Mouse (Mus musculus) spleen, adult 10 weeks (tissue): ENCODE results near the gene Avpi1. TPM values are rescaled to one million over a fixed set of nuclear protein-coding genes. Genes with fewer than 3 reads are reported as not detected.

Experiments
- polyA plus RNA-seq: library from polyadenylated mRNA; stranded (reverse); fragments of 350-450 nt; fragmentation: Illumina TruSeq; extraction: RNeasy Lipid Tissue Mini Kit (QIAGEN cat#74804); gene quantifications from one replicate; pipeline ENCODE4 v1.2.3, GENCODE M21; 2015; ENCODE audit warnings: low replicate concordance; ENCODE audit not compliant: insufficient read depth

Gene Avpi1
- polyA plus RNA-seq: 8.0 TPM

DNA sequence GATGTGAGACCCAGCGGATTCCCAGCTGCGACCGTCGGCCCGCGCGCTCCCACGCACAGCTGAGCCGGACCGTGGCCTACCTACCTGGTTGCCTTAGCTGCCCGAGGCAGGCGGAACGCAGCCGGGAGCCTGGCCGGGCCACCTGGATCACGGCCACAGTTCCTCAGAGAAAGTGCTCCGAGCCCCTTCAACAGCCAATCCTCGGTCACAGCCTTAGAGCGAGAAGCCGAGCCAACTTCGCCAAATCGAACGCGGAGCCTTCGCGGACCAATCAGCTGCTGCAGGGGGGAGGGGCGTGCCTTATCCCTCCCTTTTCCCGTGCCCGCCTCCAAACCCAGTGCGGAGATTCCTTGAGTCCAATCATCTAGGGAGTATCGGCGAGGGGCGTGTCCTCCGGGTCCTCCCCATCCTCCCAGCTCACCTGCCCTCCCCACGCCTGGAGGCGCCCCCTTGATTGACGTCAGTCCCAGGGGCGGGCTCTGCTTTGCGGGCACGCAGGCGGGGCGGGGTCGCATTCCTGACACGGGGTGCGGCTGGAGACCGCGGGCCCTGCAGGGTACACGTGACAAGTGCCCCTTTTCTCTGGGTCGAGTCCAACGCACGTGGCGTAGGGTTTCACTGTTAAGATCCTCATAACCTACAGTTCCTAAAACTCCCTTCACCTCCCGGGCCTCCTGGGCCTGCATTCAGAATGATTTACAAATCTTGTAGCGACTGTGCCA, at the start of gene Avpi1:
Gene Avpi1, minus strand, starts transcription at position 273 of the 722 bp plus-strand sequence.

DNA sequence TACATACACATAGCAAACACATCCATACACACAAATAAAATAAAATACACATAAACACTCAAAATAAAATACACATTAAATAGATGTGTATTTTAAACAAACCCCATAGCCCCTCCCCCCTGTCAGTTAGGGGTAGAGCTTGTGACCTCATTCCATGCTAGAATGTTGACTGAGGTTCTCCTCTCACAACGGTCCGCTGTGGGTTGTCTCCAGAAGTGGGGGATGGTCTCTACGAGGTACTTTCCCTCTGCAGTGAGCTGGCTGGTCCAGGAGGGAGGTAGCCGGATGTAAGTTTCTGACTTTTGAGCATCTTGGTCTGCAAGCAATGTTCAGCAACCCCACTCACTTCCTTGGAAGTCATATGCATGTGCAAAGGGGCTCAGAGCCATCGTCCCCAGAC, 34.9 kb upstream of the Avpi1 start, which contains the start of gene Zfyve27:
Gene Zfyve27, plus strand, starts transcription at position 188 of the 400 bp plus-strand sequence.

DNA sequence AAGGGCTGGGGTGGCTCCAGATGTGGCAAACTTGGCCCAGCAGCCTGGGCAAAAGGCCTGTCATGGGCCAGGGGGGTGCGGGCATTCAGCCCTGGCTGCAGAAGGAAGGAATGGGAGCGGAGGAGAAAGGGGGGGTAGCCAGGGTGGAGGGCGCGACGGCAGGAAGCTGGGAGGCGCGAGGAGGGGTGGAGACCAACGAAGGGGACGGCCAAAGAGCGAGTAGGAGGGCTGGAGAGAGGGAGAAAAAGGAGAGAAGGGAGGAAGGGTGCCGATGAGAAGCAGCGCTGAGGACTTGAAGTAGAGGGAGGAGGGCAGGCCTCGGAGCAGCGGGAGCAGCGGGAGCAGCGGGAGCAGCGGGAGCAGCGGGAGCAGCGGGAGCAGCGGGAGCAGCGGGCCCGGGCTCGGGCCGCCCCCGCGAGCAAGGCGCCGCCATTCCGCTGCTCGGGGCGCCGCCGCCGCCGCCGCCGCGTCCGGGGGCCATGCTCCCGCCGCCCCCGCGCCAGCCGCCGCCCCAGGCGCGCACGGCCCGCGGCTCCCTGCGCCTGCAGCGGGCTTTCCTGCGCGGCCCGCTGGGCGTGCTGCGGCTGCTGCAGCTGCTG, 18.4 kb upstream of the Avpi1 start, which contains the start of gene Marveld1:
Gene Marveld1, plus strand, starts transcription at position 231 of the 599 bp plus-strand sequence.

DNA sequence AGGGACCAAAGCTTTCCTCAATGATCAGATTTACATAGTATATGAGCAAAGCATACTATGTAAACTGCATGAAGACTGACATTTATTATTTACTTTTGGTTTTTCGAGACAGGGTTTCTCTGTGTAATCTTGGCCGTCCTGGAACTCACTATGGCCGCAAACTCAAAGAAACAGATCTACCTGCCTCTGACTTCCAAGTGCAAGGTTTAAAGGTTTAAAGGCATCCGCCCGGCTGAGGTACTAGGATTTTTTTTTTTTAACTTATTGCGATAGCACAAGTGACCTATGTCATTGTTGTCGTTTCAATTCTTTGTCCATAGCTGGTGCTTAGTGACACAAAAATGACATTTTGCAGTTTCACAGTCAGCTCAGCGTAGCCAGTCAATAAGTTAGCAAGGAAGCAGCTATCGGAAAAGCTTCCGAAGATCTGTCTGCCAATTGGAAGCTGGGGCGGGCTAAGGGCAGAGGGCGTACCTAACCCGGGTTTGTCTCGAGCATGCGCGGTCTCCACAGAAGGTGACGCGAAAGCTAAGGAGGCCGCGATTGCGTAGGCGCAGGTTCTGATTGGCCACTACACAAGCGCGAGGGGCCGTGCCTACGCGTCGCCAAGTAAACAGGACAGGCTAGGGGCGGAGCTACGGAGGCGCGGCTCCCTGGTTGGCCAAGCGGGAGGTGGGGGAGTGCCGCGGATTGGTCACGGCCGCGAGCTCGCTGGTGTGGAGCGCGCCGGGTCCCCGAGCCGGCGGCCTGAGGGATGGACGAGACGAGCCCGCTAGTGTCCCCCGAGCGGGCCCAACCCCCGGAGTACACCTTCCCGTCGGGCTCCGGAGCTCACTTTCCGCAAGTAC, 38.9 kb downstream of the Avpi1 start, which contains the start of gene Pi4k2a:
Gene Pi4k2a, plus strand, starts transcription at position 723 of the 848 bp plus-strand sequence.

DNA sequence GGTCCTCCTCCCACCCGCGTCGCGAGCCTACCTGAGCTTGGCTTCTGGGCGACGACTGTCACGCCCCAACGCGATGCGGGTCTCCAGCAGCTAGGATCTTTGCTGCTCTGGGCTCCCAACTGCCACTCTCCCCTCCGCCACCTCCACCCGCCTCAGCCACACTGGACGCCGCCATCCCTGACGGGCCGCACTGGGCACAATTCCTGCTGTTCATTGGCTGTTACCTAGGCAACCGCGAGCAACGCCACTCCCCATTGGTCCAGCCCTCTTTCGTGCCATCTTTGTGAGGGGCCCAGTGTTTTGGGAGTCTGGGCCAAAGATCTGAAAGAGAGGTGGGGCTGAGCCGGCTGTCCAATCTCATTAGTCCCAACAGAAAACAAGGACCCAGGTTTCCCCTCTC, 42.7 kb downstream of the Avpi1 start, which contains the start of gene Morn4:
Gene Morn4, minus strand, starts transcription at position 192 of the 400 bp plus-strand sequence.

Other genes with a start within 250 kb of the Avpi1 start
- gene Rrp12, start 232.9 kb downstream of the Avpi1 start, polyA plus RNA-seq: 6.1 TPM
- 103 TPM for gene Pgam1, start 217.1 kb downstream of the Avpi1 start, polyA plus RNA-seq
- gene Exosc1, start 195.6 kb downstream of the Avpi1 start, polyA plus RNA-seq: 43.0 TPM
- 57.5 TPM for gene Zdhhc16, start 195.6 kb downstream of the Avpi1 start, polyA plus RNA-seq
- gene Mms19, start 147.9 kb downstream of the Avpi1 start, polyA plus RNA-seq: 44.2 TPM
- 2.3 TPM for gene Ubtd1, start 147.3 kb downstream of the Avpi1 start, polyA plus RNA-seq
- gene Ankrd2, start 93.1 kb downstream of the Avpi1 start, polyA plus RNA-seq: 1.9 TPM
- gene Hoga1, start 83.4 kb downstream of the Avpi1 start, polyA plus RNA-seq: 1.3 TPM
- 0.23 TPM for gene 4933411K16Rik, start 76.8 kb downstream of the Avpi1 start, polyA plus RNA-seq
- 0.28 TPM for gene Morn4, start 42.7 kb downstream of the Avpi1 start, polyA plus RNA-seq
- gene Pi4k2a, start 38.6 kb downstream of the Avpi1 start, polyA plus RNA-seq: 19.3 TPM
- 42.8 TPM for gene Marveld1, start 18.3 kb upstream of the Avpi1 start, polyA plus RNA-seq
- 30.0 TPM for gene Zfyve27, start 34.9 kb upstream of the Avpi1 start, polyA plus RNA-seq
- not detected for gene Sfrp5, start 73.2 kb upstream of the Avpi1 start, polyA plus RNA-seq
- gene Golga7b, start 118.5 kb upstream of the Avpi1 start, polyA plus RNA-seq: not detected